Mouse (Mus musculus): ENCODE results near the gene Thsd4. TPM values are rescaled to one million over a fixed set of nuclear protein-coding genes. Genes with fewer than 3 reads are reported as not detected.
A peak's percentile ranks its signal among the peaks of the same experiment; 100 is the strongest.

Thsd4 gene
- polyA plus RNA-seq, 1 experiment from 2014 or later: 19.5 TPM

- no peak overlapping the region for H3K27ac ChIP-seq
- no peak overlapping the region for H3K4me3 ChIP-seq
- no peaks in the 10 kb centered on the region for H3K27me3 ChIP-seq (ENCODE audit: insufficient read depth, poor library complexity, severe bottlenecking)
- no peaks in the 10 kb centered on the region for H3K36me3 ChIP-seq
- H3K4me1 ChIP-seq: peaks cover 16% of the 10 kb centered on the region
- 68% methylated on average over 4 of the region's 4 CpGs for WGBS
- no peak for DNase-seq (ENCODE audit: low spot score)
- H3K9me3 ChIP-seq: no peaks in the 10 kb centered on the region
These were observed 458.6 kb downstream of the Thsd4 start for GRCm38 (mm10) chr9:60063191-60063720.

GRCm38 (mm10) chr9:60056131-60056530, 465.7 kb downstream of the Thsd4 start:
- H3K27me3 ChIP-seq (ENCODE audit: insufficient read depth, poor library complexity, severe bottlenecking): no peaks in the 10 kb centered on the region
- H3K4me3 ChIP-seq: no peak overlapping the region
- H3K27ac ChIP-seq: 0 out of 2 replicates have a peak overlapping the region, but pooled peaks have one; percentile 52
- no peak for DNase-seq (ENCODE audit: low spot score)
- H3K4me1 ChIP-seq: peaks cover 7% of the 10 kb centered on the region
- H3K9me3 ChIP-seq: 0 out of 2 replicates have a peak, but pooled peaks cover 2% of the 10 kb centered on the region
- WGBS: 66% methylated on average over 5 of the region's 5 CpGs
- H3K36me3 ChIP-seq: 0 out of 2 replicates have a peak, but pooled peaks cover 3% of the 10 kb centered on the region

- no peak for DNase-seq (ENCODE audit: low spot score)
- Histone ChIP-seq H3K27me3 (ENCODE audit: insufficient read depth, poor library complexity, severe bottlenecking) (no peaks in the 10 kb centered on the region), H3K4me3 (no peak overlapping the region), H3K36me3 (0 out of 2 replicates have a peak, but pooled peaks cover 3% of the 10 kb centered on the region), H3K4me1 (peaks cover 7% of the 10 kb centered on the region), H3K9me3 (0 out of 2 replicates have a peak, but pooled peaks cover 2% of the 10 kb centered on the region), H3K27ac (no peak overlapping the region)
- WGBS: 62% methylated on average over 5 of the region's 5 CpGs
These were observed 466.9 kb downstream of the Thsd4 start for GRCm38 (mm10) chr9:60054951-60055350.

GRCm38 (mm10) chr9:60053117-60053516, 468.7 kb downstream of the Thsd4 start:
- Histone ChIP-seq H3K36me3 (0 out of 2 replicates have a peak, but pooled peaks cover 3% of the 10 kb centered on the region), H3K4me3 (no peak overlapping the region), H3K27ac (no peak overlapping the region), H3K9me3 (0 out of 2 replicates have a peak, but pooled peaks cover 2% of the 10 kb centered on the region), H3K27me3 (ENCODE audit: insufficient read depth, poor library complexity, severe bottlenecking) (no peaks in the 10 kb centered on the region), H3K4me1 (peaks cover 7% of the 10 kb centered on the region)
- 89% methylated on average over 5 of the region's 5 CpGs for WGBS
- DNase-seq (ENCODE audit: low spot score): peak; percentile 60

GRCm38 (mm10) chr9:60052415-60052814, 469.4 kb downstream of the Thsd4 start:
- no peak overlapping the region for H3K4me3 ChIP-seq
- peaks cover 7% of the 10 kb centered on the region for H3K4me1 ChIP-seq
- WGBS: 71% methylated on average over 4 of the region's 4 CpGs
- 0 out of 2 replicates have a peak, but pooled peaks cover 3% of the 10 kb centered on the region for H3K36me3 ChIP-seq
- no peaks in the 10 kb centered on the region for H3K27me3 ChIP-seq (ENCODE audit: insufficient read depth, poor library complexity, severe bottlenecking)
- no peak for DNase-seq (ENCODE audit: low spot score)
- no peak overlapping the region for H3K27ac ChIP-seq
- 0 out of 2 replicates have a peak, but pooled peaks cover 2% of the 10 kb centered on the region for H3K9me3 ChIP-seq

- DNase-seq (ENCODE audit: low spot score): no peak
- 83% methylated on average over 1 of the region's 1 CpGs for WGBS
- Histone ChIP-seq H3K27ac (no peak overlapping the region), H3K27me3 (ENCODE audit: insufficient read depth, poor library complexity, severe bottlenecking) (no peaks in the 10 kb centered on the region), H3K4me3 (no peak overlapping the region), H3K4me1 (no peaks in the 10 kb centered on the region), H3K9me3 (peaks cover 5% of the 10 kb centered on the region; the same call in 1 of the 2 replicates), H3K36me3 (0 out of 2 replicates have a peak, but pooled peaks cover 10% of the 10 kb centered on the region)
These were observed 478.7 kb downstream of the Thsd4 start for GRCm38 (mm10) chr9:60043175-60043574.

GRCm38 (mm10) chr9:60034883-60035282, 487.0 kb downstream of the Thsd4 start:
- no peaks in the 10 kb centered on the region for H3K36me3 ChIP-seq
- peaks cover 8% of the 10 kb centered on the region for H3K4me1 ChIP-seq
- H3K9me3 ChIP-seq: no peaks in the 10 kb centered on the region
- no peak for DNase-seq (ENCODE audit: low spot score)
- no peak overlapping the region for H3K4me3 ChIP-seq
- no peak overlapping the region for H3K27ac ChIP-seq
- no peaks in the 10 kb centered on the region for H3K27me3 ChIP-seq (ENCODE audit: insufficient read depth, poor library complexity, severe bottlenecking)
- 89% methylated on average over 4 of the region's 4 CpGs for WGBS

GRCm38 (mm10) chr9:60027234-60027633, 494.6 kb downstream of the Thsd4 start:
- Histone ChIP-seq H3K27ac (no peak overlapping the region), H3K4me1 (peaks cover 24% of the 10 kb centered on the region), H3K36me3 (no peaks in the 10 kb centered on the region), H3K9me3 (no peaks in the 10 kb centered on the region), H3K27me3 (ENCODE audit: insufficient read depth, poor library complexity, severe bottlenecking) (no peaks in the 10 kb centered on the region), H3K4me3 (no peak overlapping the region)
- WGBS: 68% methylated on average over 4 of the region's 4 CpGs
- DNase-seq (ENCODE audit: low spot score): no peak

- Histone ChIP-seq H3K9me3 (no peaks in the 10 kb centered on the region), H3K27ac (no peak overlapping the region), H3K27me3 (ENCODE audit: insufficient read depth, poor library complexity, severe bottlenecking) (no peaks in the 10 kb centered on the region), H3K36me3 (no peaks in the 10 kb centered on the region), H3K4me1 (peaks cover 24% of the 10 kb centered on the region), H3K4me3 (no peak overlapping the region)
- no peak for DNase-seq (ENCODE audit: low spot score)
- WGBS: 77% methylated on average over 2 of the region's 2 CpGs
These were observed 495.1 kb downstream of the Thsd4 start for GRCm38 (mm10) chr9:60026795-60027194.

GRCm38 (mm10) chr9:60025919-60026318, 495.9 kb downstream of the Thsd4 start:
- Histone ChIP-seq H3K27ac (no peak overlapping the region), H3K9me3 (no peaks in the 10 kb centered on the region), H3K4me3 (no peak overlapping the region), H3K36me3 (no peaks in the 10 kb centered on the region), H3K4me1 (peaks cover 26% of the 10 kb centered on the region), H3K27me3 (ENCODE audit: insufficient read depth, poor library complexity, severe bottlenecking) (no peaks in the 10 kb centered on the region)
- DNase-seq (ENCODE audit: low spot score): no peak
- 65% methylated on average over 6 of the region's 6 CpGs for WGBS

GRCm38 (mm10) chr9:60024971-60025370, 496.9 kb downstream of the Thsd4 start:
- peaks cover 28% of the 10 kb centered on the region for H3K4me1 ChIP-seq
- H3K27me3 ChIP-seq (ENCODE audit: insufficient read depth, poor library complexity, severe bottlenecking): no peaks in the 10 kb centered on the region
- 10% methylated on average over 5 of the region's 5 CpGs for WGBS
- no peak for DNase-seq (ENCODE audit: low spot score)
- no peaks in the 10 kb centered on the region for H3K9me3 ChIP-seq
- H3K36me3 ChIP-seq: no peaks in the 10 kb centered on the region
- no peak overlapping the region for H3K4me3 ChIP-seq
- 0 out of 2 replicates have a peak overlapping the region, but pooled peaks have one; percentile 30 for H3K27ac ChIP-seq

GRCm38 (mm10) chr9:60024545-60024944, 497.3 kb downstream of the Thsd4 start:
- no peaks in the 10 kb centered on the region for H3K36me3 ChIP-seq
- H3K27ac ChIP-seq: no peak overlapping the region
- peaks cover 28% of the 10 kb centered on the region for H3K4me1 ChIP-seq
- H3K9me3 ChIP-seq: no peaks in the 10 kb centered on the region
- no peak overlapping the region for H3K4me3 ChIP-seq
- 17% methylated on average over 5 of the region's 5 CpGs for whole genome bisulfite sequencing
- no peak for DNase-seq (ENCODE audit: low spot score)
- no peaks in the 10 kb centered on the region for H3K27me3 ChIP-seq (ENCODE audit: insufficient read depth, poor library complexity, severe bottlenecking)

- Histone ChIP-seq H3K4me1 (peaks cover 28% of the 10 kb centered on the region), H3K27ac (no peak overlapping the region), H3K27me3 (ENCODE audit: insufficient read depth, poor library complexity, severe bottlenecking) (no peaks in the 10 kb centered on the region), H3K36me3 (no peaks in the 10 kb centered on the region), H3K9me3 (no peaks in the 10 kb centered on the region), H3K4me3 (no peak overlapping the region)
- no peak for DNase-seq (ENCODE audit: low spot score)
- WGBS: 78% methylated on average over 3 of the region's 3 CpGs
These were observed 499.5 kb downstream of the Thsd4 start for GRCm38 (mm10) chr9:60022331-60022730.

- WGBS: 27% methylated on average over 1 of the region's 1 CpGs
- Histone ChIP-seq H3K27ac (no peak overlapping the region), H3K36me3 (no peaks in the 10 kb centered on the region), H3K9me3 (no peaks in the 10 kb centered on the region), H3K27me3 (ENCODE audit: insufficient read depth, poor library complexity, severe bottlenecking) (no peaks in the 10 kb centered on the region), H3K4me1 (peaks cover 19% of the 10 kb centered on the region), H3K4me3 (no peak overlapping the region)
- no peak for DNase-seq (ENCODE audit: low spot score)
These were observed 501.4 kb downstream of the Thsd4 start for GRCm38 (mm10) chr9:60020444-60020843.
